In genomic region chr2:124322528-124323215, GRCm38 (mm10) we compare ENCODE assay signal across 29 mouse cellular contexts.
DNase-seq lines count a peak whose midpoint lies in the region; ATAC-seq lines count a peak whose summit lies in the region.
"Had no signal": no experiment of that assay in that cellular context is flagged by ENCODE, and none has a peak within 500 bp of the region (broad histone marks: within the 10 kb centered on the region; RNA-seq: fewer than 3 reads in every experiment).

No protein-coding gene starts in this region.

- H3K4me2 ChIP-seq in midbrain, embryonic 11.5 days: no peak overlapping the region
- H3K4me2 ChIP-seq in midbrain, embryonic 14.5 days (ENCODE audit: low read length): no peak overlapping the region
- H3K4me2 ChIP-seq: embryonic facial prominence, embryonic 12.5 days; embryonic facial prominence, embryonic 15.5 days; heart, embryonic 13.5 days; hindbrain, embryonic 14.5 days had no signal

- H3K27ac ChIP-seq in midbrain, embryonic 11.5 days (ENCODE audit: low read depth, low read length): no peak overlapping the region
- no peak overlapping the region for H3K27ac ChIP-seq in midbrain, embryonic 14.5 days (replicated peaks; ENCODE audit: low read depth, low read length)
- H3K27ac ChIP-seq: embryonic facial prominence, embryonic 12.5 days; embryonic facial prominence, embryonic 15.5 days; heart, adult 2 months; heart, embryonic 10.5 days; heart, embryonic 13.5 days; hindbrain, embryonic 14.5 days; hindbrain, postnatal 0 days had no signal

- no peaks in the 10 kb centered on the region for H3K36me3 ChIP-seq in midbrain, embryonic 11.5 days (ENCODE audit: control insufficient read depth, insufficient read depth, low read length)
- no peaks in the 10 kb centered on the region for H3K36me3 ChIP-seq in midbrain, embryonic 14.5 days (ENCODE audit: control insufficient read depth, insufficient read depth, low read length)
- H3K36me3 ChIP-seq: embryonic facial prominence, embryonic 12.5 days; embryonic facial prominence, embryonic 15.5 days; G1E; heart, embryonic 10.5 days; heart, embryonic 13.5 days had no signal

- no peaks in the 10 kb centered on the region for H3K4me1 ChIP-seq in midbrain, embryonic 11.5 days (ENCODE audit: control insufficient read depth, insufficient read depth, low read length)
- H3K4me1 ChIP-seq in midbrain, embryonic 14.5 days (ENCODE audit: control insufficient read depth, insufficient read depth, low read length): no peaks in the 10 kb centered on the region
- H3K4me1 ChIP-seq: embryonic facial prominence, embryonic 12.5 days; embryonic facial prominence, embryonic 15.5 days; heart, embryonic 10.5 days; heart, embryonic 13.5 days had no signal

- DNase-seq in midbrain, embryonic 11.5 days (ENCODE audit: low spot score, missing footprints): peak; percentile 6
- DNase-seq in midbrain, embryonic 14.5 days: no peak
- peak; percentile 5 for DNase-seq in adrenal gland, adult 8-10 months
- DNase-seq in adrenal gland, postnatal 25 days: peak; percentile 0
- no peak for DNase-seq in T-cell, adult 2 months (ENCODE audit: low spot score)
- DNase-seq in frontal cortex, postnatal 10 days (ENCODE audit: low spot score in 2 of 2): no peak
- DNase-seq: cerebellum, adult 11 months; cerebellum, adult 2 months; cerebellum, adult 9-11 months; cerebellum, postnatal 25 days; forebrain, postnatal 0 days; gastrocnemius, postnatal 25 days; heart, adult 2 months; heart, postnatal 14 days; heart, postnatal 4 days; kidney, adult 18-20 months had no signal

- H3K9me3 ChIP-seq in midbrain, embryonic 11.5 days (ENCODE audit: control insufficient read depth, low read length): no peaks in the 10 kb centered on the region
- no peaks in the 10 kb centered on the region for H3K9me3 ChIP-seq in midbrain, embryonic 14.5 days (ENCODE audit: control insufficient read depth, low read length)
- H3K9me3 ChIP-seq: embryonic facial prominence, embryonic 12.5 days; embryonic facial prominence, embryonic 15.5 days; heart, embryonic 10.5 days; heart, embryonic 13.5 days had no signal

- H3K9ac ChIP-seq in midbrain, embryonic 11.5 days (ENCODE audit: low read length): no peak overlapping the region
- H3K9ac ChIP-seq in midbrain, embryonic 14.5 days (replicated peaks; ENCODE audit: low read length): no peak overlapping the region
- H3K9ac ChIP-seq: embryonic facial prominence, embryonic 12.5 days; embryonic facial prominence, embryonic 15.5 days; forebrain, postnatal 0 days; heart, embryonic 13.5 days; hindbrain, embryonic 14.5 days had no signal

- no peak for ATAC-seq in midbrain, embryonic 11.5 days (ENCODE audit: low FRiP score)
- no peak for ATAC-seq in midbrain, embryonic 14.5 days (ENCODE audit: low FRiP score, low TSS enrichment)
- no peak for ATAC-seq in granulocyte monocyte progenitor cell, adult 5-6 weeks (replicated peaks; ENCODE audit: poor library complexity, severe bottlenecking)
- ATAC-seq: forebrain, embryonic 14.5 days; forebrain, postnatal 0 days; hindbrain, postnatal 0 days; inflammation-experienced regulatory T-cells, adult 6 months; intestine, embryonic 16.5 days; Patski had no signal

- 91% methylated on average over 5 of the region's 5 CpGs for WGBS in midbrain, embryonic 11.5 days
- WGBS in midbrain, embryonic 14.5 days: 81% methylated on average over 5 of the region's 5 CpGs

- H3K27me3 ChIP-seq in midbrain, embryonic 11.5 days (ENCODE audit: control insufficient read depth, insufficient read depth, low read length): no peaks in the 10 kb centered on the region
- H3K27me3 ChIP-seq in midbrain, embryonic 14.5 days (ENCODE audit: control insufficient read depth, insufficient read depth, low read length): no peaks in the 10 kb centered on the region
- H3K27me3 ChIP-seq: CH12.LX; embryonic facial prominence, embryonic 12.5 days; embryonic facial prominence, embryonic 15.5 days; heart, embryonic 13.5 days had no signal

- H3K4me3 ChIP-seq in midbrain, embryonic 11.5 days (ENCODE audit: low read depth, low read length): no peak overlapping the region
- H3K4me3 ChIP-seq in midbrain, embryonic 14.5 days (replicated peaks; ENCODE audit: low read depth, low read length): no peak overlapping the region
- H3K4me3 ChIP-seq: embryonic facial prominence, embryonic 12.5 days; embryonic facial prominence, embryonic 15.5 days; heart, adult 2 months; heart, embryonic 10.5 days; heart, embryonic 13.5 days had no signal

Comparison
In these comparisons a context has a peak if more than half of its experiments do, and no peak if none do; other contexts are left out.
1. DNase-seq: peak in midbrain, embryonic 11.5 days (single experiment), adrenal gland, adult 8-10 months (single experiment) and adrenal gland, postnatal 25 days (single experiment); none in midbrain, embryonic 14.5 days (single experiment), T-cell, adult 2 months (single experiment) and frontal cortex, postnatal 10 days (0 of 2).